Mouse (Mus musculus): Measurements from ENCODE around the gene Gtf2h3. TPM values are rescaled to one million over a fixed set of nuclear protein-coding genes. Genes with fewer than 3 reads are reported as not detected.

Gene Gtf2h3
- 6.8 TPM for polyA plus RNA-seq (2014; fragmentation: Illumina TruSeq; extraction: RNeasy Lipid Tissue Mini Kit (QIAGEN cat#74804); ENCODE audit: low read depth, low replicate concordance)

DNA sequence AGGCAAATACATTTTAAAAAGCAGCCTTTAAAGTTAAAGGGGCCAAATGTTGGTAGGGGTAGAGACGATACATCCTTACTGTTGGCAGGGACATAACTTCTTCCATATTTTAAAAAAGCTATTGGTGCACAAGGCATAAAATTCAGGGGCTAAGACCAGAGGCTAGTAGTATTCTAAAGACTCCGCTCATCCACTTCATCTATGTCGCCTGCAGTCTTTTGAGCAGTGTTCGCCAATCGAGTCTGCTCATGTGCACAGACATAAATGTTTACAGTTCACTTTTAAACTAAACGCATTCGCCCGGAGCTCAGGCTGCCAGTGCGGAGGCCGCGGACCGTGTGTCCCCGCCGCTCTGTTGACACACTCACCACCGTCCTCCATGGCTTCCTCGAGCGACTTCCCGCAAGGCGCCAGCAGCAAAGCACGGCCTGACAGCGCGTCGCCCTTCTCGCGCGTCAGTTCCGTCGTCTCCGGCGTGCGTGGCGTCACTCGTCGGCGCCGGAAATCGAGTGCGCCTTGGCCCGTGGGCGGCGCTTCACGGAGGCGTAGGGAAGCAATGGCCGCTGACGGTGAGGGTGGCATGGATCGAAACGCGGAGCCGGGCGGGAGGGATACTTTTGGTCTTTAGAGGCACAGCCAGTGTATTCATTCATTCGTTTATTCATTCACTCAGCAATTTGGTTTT lies at the start of gene Gtf2h3, which contains the start of gene Eif2b1:
Gene Gtf2h3, plus strand, starts transcription at position 508 of the 685 bp plus-strand sequence.
Gene Eif2b1, minus strand, starts transcription at position 499 of the 685 bp plus-strand sequence.

DNA sequence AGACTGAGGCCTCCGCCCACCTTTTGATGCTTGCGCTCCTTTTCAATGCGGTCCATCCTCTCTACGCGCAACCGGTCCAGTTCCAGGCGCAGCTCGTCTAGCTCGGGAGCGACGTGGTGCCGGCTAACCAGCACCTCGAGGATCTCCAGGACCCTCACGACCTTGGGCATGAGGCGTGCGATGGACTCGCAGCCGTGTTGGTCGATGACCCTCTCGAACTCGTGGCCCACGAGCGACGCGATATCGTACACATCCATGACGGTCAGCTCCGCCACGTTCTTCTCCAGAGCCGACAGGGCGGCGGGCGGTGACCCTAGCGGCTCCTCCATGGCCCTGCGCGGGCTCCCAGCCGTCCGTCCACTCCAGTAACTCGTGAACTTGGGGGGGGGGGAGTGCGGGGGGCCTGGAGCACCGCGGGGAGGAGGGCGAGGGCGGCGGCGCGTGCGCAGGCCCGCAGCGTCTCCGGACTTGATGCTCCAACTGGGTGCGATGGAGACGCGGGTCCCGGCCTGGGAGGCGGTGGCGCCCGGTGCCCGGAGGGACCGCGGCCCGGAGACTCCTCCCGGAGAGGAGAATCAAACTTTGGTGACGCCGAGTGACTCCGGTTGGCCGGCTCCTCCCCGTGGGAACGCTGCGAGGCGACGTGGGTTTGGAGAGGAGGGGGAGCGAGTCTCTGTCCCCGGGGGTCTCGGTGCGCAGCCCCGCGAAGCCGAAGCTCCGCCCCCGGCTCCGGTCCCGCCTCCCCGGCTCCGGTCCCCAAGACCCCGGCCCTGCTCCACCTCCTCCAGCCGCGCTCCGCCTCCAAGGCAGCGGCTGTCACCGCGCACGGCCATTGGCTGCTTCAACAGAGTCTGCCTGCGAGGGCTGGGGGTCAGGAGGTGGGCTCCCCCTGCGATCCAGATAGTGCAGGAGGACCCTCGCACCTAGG lies 48.0 kb upstream of the Gtf2h3 start, which contains the start of gene Rilpl1:
Gene Rilpl1, minus strand, starts transcription at position 737 of the 928 bp plus-strand sequence.

DNA sequence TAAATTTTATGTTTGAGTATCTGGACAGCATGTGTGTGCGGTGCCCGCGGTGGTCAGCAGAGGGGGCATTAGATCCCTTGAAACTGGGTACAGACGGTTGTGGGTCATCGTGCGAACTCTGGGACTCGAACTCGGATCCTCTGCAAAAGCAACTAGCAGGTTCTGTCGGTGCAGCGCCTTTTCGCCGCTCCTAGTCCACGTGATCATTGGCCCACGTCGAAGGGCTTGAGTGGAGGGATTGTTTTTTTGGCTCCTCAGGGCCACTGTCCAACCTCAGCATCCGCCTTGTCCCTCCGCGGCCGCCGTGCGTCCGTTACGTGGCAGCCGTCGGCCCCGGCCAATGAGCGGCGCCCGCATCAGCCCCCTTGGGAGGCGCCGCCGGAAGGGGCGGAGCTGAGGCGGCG lies 38.6 kb upstream of the Gtf2h3 start, which contains the start of gene Tmed2:
Gene Tmed2, plus strand, starts transcription at position 313 of the 404 bp plus-strand sequence.

DNA sequence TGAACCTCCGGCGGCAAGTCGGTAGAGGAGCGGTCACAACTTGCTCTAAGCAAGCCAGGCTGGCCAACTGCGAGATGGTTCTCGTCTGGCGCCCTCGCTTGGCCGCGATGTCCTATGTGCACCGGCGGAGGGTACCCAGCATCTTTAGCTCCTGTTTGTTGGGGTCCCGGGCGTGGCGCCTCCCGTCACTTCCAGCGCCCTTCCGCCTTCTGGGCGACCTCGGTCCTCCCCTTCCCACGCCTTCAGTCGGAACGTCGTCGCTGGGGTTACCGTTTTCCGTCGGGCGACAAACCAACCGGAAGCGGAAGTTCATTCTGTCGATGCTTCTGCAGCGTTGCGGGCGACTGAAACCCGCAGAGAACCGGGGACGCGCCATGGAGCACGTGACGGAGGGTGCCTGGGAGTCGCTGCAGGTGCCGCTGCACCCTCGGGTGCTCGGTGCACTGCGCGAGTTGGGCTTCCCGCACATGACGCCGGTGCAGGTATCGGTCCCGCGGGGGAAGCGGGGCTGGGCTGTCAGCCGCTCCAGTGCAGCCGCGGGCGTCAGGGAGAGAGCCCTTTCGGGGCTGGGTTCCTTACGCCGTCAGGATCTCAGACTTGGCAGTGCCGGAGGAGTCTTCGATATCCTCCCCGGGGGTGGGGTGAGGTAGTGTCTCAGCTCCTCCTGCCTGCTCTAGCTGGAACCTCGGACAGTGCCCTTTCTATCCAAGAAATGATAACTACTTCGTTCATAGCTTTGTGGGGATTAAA lies 26.2 kb upstream of the Gtf2h3 start, which contains the start of gene Ddx55:
Gene Ddx55, plus strand, starts transcription at position 307 of the 750 bp plus-strand sequence.

DNA sequence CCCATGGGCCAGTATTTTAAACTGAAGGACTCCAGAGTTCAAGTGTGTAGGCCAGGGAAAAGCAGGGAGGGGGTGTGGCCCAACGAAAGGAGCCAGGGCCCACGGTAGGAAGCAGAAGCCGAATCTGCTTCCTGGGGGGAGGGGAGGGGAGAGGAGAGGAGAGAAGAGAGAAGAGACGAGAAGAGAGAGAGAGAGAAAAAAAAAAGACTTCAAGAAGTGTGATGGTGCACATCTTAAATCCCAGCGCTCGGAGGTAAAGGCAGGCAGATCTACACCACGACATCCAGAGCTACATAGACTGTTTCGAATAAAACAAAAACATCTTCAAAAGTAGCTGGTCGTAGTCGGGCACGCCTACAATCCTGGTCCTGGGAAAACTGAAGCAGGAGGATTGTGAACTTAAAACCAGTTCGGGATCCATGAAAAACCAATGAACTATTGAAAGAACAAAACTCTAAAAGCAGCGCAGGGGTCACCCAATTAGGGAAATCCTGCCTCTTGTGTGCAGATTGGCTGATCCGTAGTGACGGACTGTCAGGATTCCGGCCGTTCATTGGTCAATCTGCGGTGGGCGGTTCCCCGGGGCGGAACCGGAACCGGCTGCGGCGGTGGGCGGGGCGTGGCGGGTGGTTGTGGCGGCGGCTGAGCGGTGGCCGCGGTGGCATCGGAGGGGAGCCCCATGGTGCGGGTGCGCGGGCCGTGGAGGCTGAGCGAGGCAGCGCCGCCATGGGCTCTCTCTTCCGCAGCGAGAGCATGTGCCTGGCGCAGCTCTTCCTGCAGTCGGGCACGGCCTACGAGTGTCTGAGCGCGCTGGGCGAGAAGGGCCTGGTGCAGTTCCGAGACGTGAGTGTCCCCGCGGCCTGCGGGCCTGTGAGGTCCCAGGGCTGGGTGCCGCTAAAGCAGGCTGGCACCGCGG lies 49.8 kb downstream of the Gtf2h3 start, which contains the start of gene Atp6v0a2:
Gene Atp6v0a2, plus strand, starts transcription at position 129 of the 916 bp plus-strand sequence.

Other genes starting within 250 kb of the Gtf2h3 start
- gene Cdk2ap1, start 216.1 kb upstream of the Gtf2h3 start, polyA plus RNA-seq (2014; fragmentation: Illumina TruSeq; extraction: RNeasy Lipid Tissue Mini Kit (QIAGEN cat#74804); ENCODE audit: low read depth, low replicate concordance), result 47.3 TPM
- gene Sbno1, start 153.1 kb upstream of the Gtf2h3 start, polyA plus RNA-seq (2014; fragmentation: Illumina TruSeq; extraction: RNeasy Lipid Tissue Mini Kit (QIAGEN cat#74804); ENCODE audit: low read depth, low replicate concordance), result 25.7 TPM
- 22.0 TPM for gene Kmt5a, start 139.2 kb upstream of the Gtf2h3 start, polyA plus RNA-seq (2014; fragmentation: Illumina TruSeq; extraction: RNeasy Lipid Tissue Mini Kit (QIAGEN cat#74804); ENCODE audit: low read depth, low replicate concordance)
- gene Rilpl2, start 100.8 kb upstream of the Gtf2h3 start, polyA plus RNA-seq (2014; fragmentation: Illumina TruSeq; extraction: RNeasy Lipid Tissue Mini Kit (QIAGEN cat#74804); ENCODE audit: low read depth, low replicate concordance), result 1.6 TPM
- gene Snrnp35, start 96.0 kb upstream of the Gtf2h3 start, polyA plus RNA-seq (2014; fragmentation: Illumina TruSeq; extraction: RNeasy Lipid Tissue Mini Kit (QIAGEN cat#74804); ENCODE audit: low read depth, low replicate concordance), result 0.98 TPM
- gene Rilpl1, start 47.7 kb upstream of the Gtf2h3 start, polyA plus RNA-seq (2014; fragmentation: Illumina TruSeq; extraction: RNeasy Lipid Tissue Mini Kit (QIAGEN cat#74804); ENCODE audit: low read depth, low replicate concordance), result 0.66 TPM
- 919 TPM for gene Tmed2, start 38.4 kb upstream of the Gtf2h3 start, polyA plus RNA-seq (2014; fragmentation: Illumina TruSeq; extraction: RNeasy Lipid Tissue Mini Kit (QIAGEN cat#74804); ENCODE audit: low read depth, low replicate concordance)
- gene Ddx55, start 26.3 kb upstream of the Gtf2h3 start, polyA plus RNA-seq (2014; fragmentation: Illumina TruSeq; extraction: RNeasy Lipid Tissue Mini Kit (QIAGEN cat#74804); ENCODE audit: low read depth, low replicate concordance), result 4.1 TPM
- gene Eif2b1, start within 50 bp of the Gtf2h3 start, polyA plus RNA-seq (2014; fragmentation: Illumina TruSeq; extraction: RNeasy Lipid Tissue Mini Kit (QIAGEN cat#74804); ENCODE audit: low read depth, low replicate concordance), result 28.7 TPM
- gene Atp6v0a2, start 49.4 kb downstream of the Gtf2h3 start, polyA plus RNA-seq (2014; fragmentation: Illumina TruSeq; extraction: RNeasy Lipid Tissue Mini Kit (QIAGEN cat#74804); ENCODE audit: low read depth, low replicate concordance), result 12.0 TPM
- not detected for gene Dnah10, start 145.9 kb downstream of the Gtf2h3 start, polyA plus RNA-seq (2014; fragmentation: Illumina TruSeq; extraction: RNeasy Lipid Tissue Mini Kit (QIAGEN cat#74804); ENCODE audit: low read depth, low replicate concordance)